Mouse (Mus musculus): ENCODE data around the gene Wdfy2. TPM values are rescaled to one million over a fixed set of nuclear protein-coding genes. Genes with fewer than 3 reads are reported as not detected.
A peak's percentile ranks its signal among the peaks of the same experiment; 100 is the strongest.

Wdfy2 gene
- polyA plus RNA-seq, 1 experiment from 2014 or later = 7.6 TPM

- no peaks in the 10 kb centered on the region for H3K27me3 ChIP-seq (replicated peaks; ENCODE audit: control insufficient read depth, insufficient read depth, low read length)
- no peak overlapping the region for H3K4me3 ChIP-seq (ENCODE audit: low read depth, low read length)
- H3K27ac ChIP-seq (ENCODE audit: low read depth) = no peak overlapping the region
- H3K9me3 ChIP-seq (ENCODE audit: control insufficient read depth, low read length) = 0 out of 2 replicates have a peak, but pooled peaks cover 4% of the 10 kb centered on the region
- ATAC-seq (replicated peaks; ENCODE audit: low FRiP score, low TSS enrichment, low read depth) (no peak), DNase-seq (ENCODE audit: low spot score) (no peak)
- H3K4me2 ChIP-seq (ENCODE audit: low read length) = no peak overlapping the region
- 74% methylated on average over 5 of the region's 5 CpGs for WGBS
- no peaks in the 10 kb centered on the region; the same call in 1 of the 2 replicates for H3K36me3 ChIP-seq (ENCODE audit: control insufficient read depth, insufficient read depth, low read length)
- H3K9ac ChIP-seq (ENCODE audit: low read length) = no peak overlapping the region
- 0 out of 2 replicates have a peak, but pooled peaks cover 5% of the 10 kb centered on the region for H3K4me1 ChIP-seq (replicated peaks; ENCODE audit: control insufficient read depth, insufficient read depth, low read length)
Measured at GRCm38 (mm10) chr14:62937675-62938074, 100.2 kb downstream of the Wdfy2 start.

- 0 out of 2 replicates have a peak, but pooled peaks cover 5% of the 10 kb centered on the region for H3K4me1 ChIP-seq (replicated peaks; ENCODE audit: control insufficient read depth, insufficient read depth, low read length)
- no peak overlapping the region for H3K9ac ChIP-seq (ENCODE audit: low read length)
- 98% methylated on average over 3 of the region's 3 CpGs for WGBS
- ATAC-seq (replicated peaks; ENCODE audit: low FRiP score, low TSS enrichment, low read depth) = no peak
- H3K9me3 ChIP-seq (ENCODE audit: control insufficient read depth, low read length) = 0 out of 2 replicates have a peak, but pooled peaks cover 4% of the 10 kb centered on the region
- H3K27ac ChIP-seq (ENCODE audit: low read depth) = no peak overlapping the region
- H3K4me2 ChIP-seq (ENCODE audit: low read length) = no peak overlapping the region
- H3K36me3 ChIP-seq (ENCODE audit: control insufficient read depth, insufficient read depth, low read length) = peaks cover 5% of the 10 kb centered on the region; the same call in 1 of the 2 replicates
- no peak overlapping the region for H3K4me3 ChIP-seq (ENCODE audit: low read depth, low read length)
- DNase-seq (ENCODE audit: low spot score) = no peak
- no peaks in the 10 kb centered on the region for H3K27me3 ChIP-seq (replicated peaks; ENCODE audit: control insufficient read depth, insufficient read depth, low read length)
Measured at GRCm38 (mm10) chr14:62939435-62939834, 102.0 kb downstream of the Wdfy2 start.

GRCm38 (mm10) chr14:62940383-62941074 lies 103.1 kb downstream of the Wdfy2 start:
- DNase-seq (ENCODE audit: low spot score) (no peak), ATAC-seq (replicated peaks; ENCODE audit: low FRiP score, low TSS enrichment, low read depth) (no peak)
- no peak overlapping the region for H3K4me2 ChIP-seq (ENCODE audit: low read length)

GRCm38 (mm10) chr14:62946794-62947193 lies 109.3 kb downstream of the Wdfy2 start:
- H3K9me3 ChIP-seq (ENCODE audit: control insufficient read depth, low read length) = no peaks in the 10 kb centered on the region
- ATAC-seq (replicated peaks; ENCODE audit: low FRiP score, low TSS enrichment, low read depth) (no peak), DNase-seq (ENCODE audit: low spot score) (no peak)
- H3K4me2 ChIP-seq (ENCODE audit: low read length) = no peak overlapping the region
- no peak overlapping the region for H3K4me3 ChIP-seq (ENCODE audit: low read depth, low read length)
- no peaks in the 10 kb centered on the region for H3K4me1 ChIP-seq (replicated peaks; ENCODE audit: control insufficient read depth, insufficient read depth, low read length)
- no peak overlapping the region for H3K27ac ChIP-seq (ENCODE audit: low read depth)
- peaks cover 17% of the 10 kb centered on the region; the same call in 1 of the 2 replicates for H3K36me3 ChIP-seq (ENCODE audit: control insufficient read depth, insufficient read depth, low read length)
- WGBS = 95% methylated on average over 3 of the region's 3 CpGs
- no peak overlapping the region for H3K9ac ChIP-seq (ENCODE audit: low read length)
- H3K27me3 ChIP-seq (replicated peaks; ENCODE audit: control insufficient read depth, insufficient read depth, low read length) = no peaks in the 10 kb centered on the region

More at GRCm38 (mm10) chr14:62940383-62941074, 103.1 kb downstream of the Wdfy2 start:
- H3K4me1 ChIP-seq (replicated peaks; ENCODE audit: control insufficient read depth, insufficient read depth, low read length) = 0 out of 2 replicates have a peak, but pooled peaks cover 5% of the 10 kb centered on the region
- 0 out of 2 replicates have a peak, but pooled peaks cover 10% of the 10 kb centered on the region for H3K36me3 ChIP-seq (ENCODE audit: control insufficient read depth, insufficient read depth, low read length)
- 62% methylated on average over 14 of the region's 14 CpGs for WGBS
- H3K9me3 ChIP-seq (ENCODE audit: control insufficient read depth, low read length) = 0 out of 2 replicates have a peak, but pooled peaks cover 4% of the 10 kb centered on the region
- H3K9ac ChIP-seq (ENCODE audit: low read length) = no peak overlapping the region
- H3K4me3 ChIP-seq (ENCODE audit: low read depth, low read length) = no peak overlapping the region
- H3K27ac ChIP-seq (ENCODE audit: low read depth) = no peak overlapping the region
- no peaks in the 10 kb centered on the region for H3K27me3 ChIP-seq (replicated peaks; ENCODE audit: control insufficient read depth, insufficient read depth, low read length)

- Histone ChIP-seq H3K9me3 (ENCODE audit: control insufficient read depth, low read length) (no peaks in the 10 kb centered on the region), H3K4me2 (ENCODE audit: low read length) (no peak overlapping the region), H3K4me3 (ENCODE audit: low read depth, low read length) (no peak overlapping the region), H3K36me3 (ENCODE audit: control insufficient read depth, insufficient read depth, low read length) (peaks cover 31% of the 10 kb centered on the region), H3K9ac (ENCODE audit: low read length) (no peak overlapping the region), H3K27ac (ENCODE audit: low read depth) (no peak overlapping the region), H3K4me1 (replicated peaks; ENCODE audit: control insufficient read depth, insufficient read depth, low read length) (no peaks in the 10 kb centered on the region), H3K27me3 (replicated peaks; ENCODE audit: control insufficient read depth, insufficient read depth, low read length) (no peaks in the 10 kb centered on the region)
- DNase-seq (ENCODE audit: low spot score) (no peak), ATAC-seq (replicated peaks; ENCODE audit: low FRiP score, low TSS enrichment, low read depth) (no peak)
- WGBS = 83% methylated on average over 9 of the region's 9 CpGs
Measured at GRCm38 (mm10) chr14:62956091-62956490, 118.6 kb downstream of the Wdfy2 start.

GRCm38 (mm10) chr14:62963632-62964031 lies 126.2 kb downstream of the Wdfy2 start:
- 86% methylated on average over 4 of the region's 4 CpGs for WGBS
- Histone ChIP-seq H3K9me3 (ENCODE audit: control insufficient read depth, low read length) (no peaks in the 10 kb centered on the region), H3K27me3 (replicated peaks; ENCODE audit: control insufficient read depth, insufficient read depth, low read length) (no peaks in the 10 kb centered on the region), H3K27ac (ENCODE audit: low read depth) (no peak overlapping the region), H3K4me2 (ENCODE audit: low read length) (no peak overlapping the region), H3K9ac (ENCODE audit: low read length) (no peak overlapping the region), H3K36me3 (ENCODE audit: control insufficient read depth, insufficient read depth, low read length) (peaks cover 5% of the 10 kb centered on the region; the same call in 1 of the 2 replicates), H3K4me3 (ENCODE audit: low read depth, low read length) (no peak overlapping the region), H3K4me1 (replicated peaks; ENCODE audit: control insufficient read depth, insufficient read depth, low read length) (peaks cover 8% of the 10 kb centered on the region; the same call in 1 of the 2 replicates)
- ATAC-seq (replicated peaks; ENCODE audit: low FRiP score, low TSS enrichment, low read depth) (no peak), DNase-seq (ENCODE audit: low spot score) (no peak)

GRCm38 (mm10) chr14:62965342-62965741 lies 127.9 kb downstream of the Wdfy2 start:
- peak overlapping the region; percentile 52; the same call in 1 of the 2 replicates for H3K4me2 ChIP-seq (ENCODE audit: low read length)
- no peak overlapping the region for H3K9ac ChIP-seq (ENCODE audit: low read length)
- no peak overlapping the region for H3K4me3 ChIP-seq (ENCODE audit: low read depth, low read length)
- H3K27me3 ChIP-seq (replicated peaks; ENCODE audit: control insufficient read depth, insufficient read depth, low read length) = no peaks in the 10 kb centered on the region
- DNase-seq (ENCODE audit: low spot score) (peak; percentile 50), ATAC-seq (replicated peaks; ENCODE audit: low FRiP score, low TSS enrichment, low read depth) (0 out of 2 replicates have a peak, but pooled peaks have one; percentile 32)
- WGBS = 81% methylated on average over 5 of the region's 5 CpGs
- H3K36me3 ChIP-seq (ENCODE audit: control insufficient read depth, insufficient read depth, low read length) = no peaks in the 10 kb centered on the region
- peaks cover 8% of the 10 kb centered on the region; the same call in 1 of the 2 replicates for H3K4me1 ChIP-seq (replicated peaks; ENCODE audit: control insufficient read depth, insufficient read depth, low read length)
- H3K9me3 ChIP-seq (ENCODE audit: control insufficient read depth, low read length) = no peaks in the 10 kb centered on the region
- H3K27ac ChIP-seq (ENCODE audit: low read depth) = no peak overlapping the region

GRCm38 (mm10) chr14:62965811-62966520 lies 128.5 kb downstream of the Wdfy2 start:
- H3K27ac ChIP-seq (ENCODE audit: low read depth) = no peak overlapping the region
- H3K9me3 ChIP-seq (ENCODE audit: control insufficient read depth, low read length) = no peaks in the 10 kb centered on the region
- DNase-seq (ENCODE audit: low spot score) (peak; percentile 59), ATAC-seq (replicated peaks; ENCODE audit: low FRiP score, low TSS enrichment, low read depth) (no peak)
- H3K4me2 ChIP-seq (ENCODE audit: low read length) = peak overlapping the region; percentile 52
- no peaks in the 10 kb centered on the region for H3K36me3 ChIP-seq (ENCODE audit: control insufficient read depth, insufficient read depth, low read length)
- WGBS = 15% methylated on average over 15 of the region's 15 CpGs
- peaks cover 8% of the 10 kb centered on the region; the same call in 1 of the 2 replicates for H3K4me1 ChIP-seq (replicated peaks; ENCODE audit: control insufficient read depth, insufficient read depth, low read length)
- H3K9ac ChIP-seq (ENCODE audit: low read length) = peak overlapping the region; percentile 3; the same call in 1 of the 2 replicates
- H3K27me3 ChIP-seq (replicated peaks; ENCODE audit: control insufficient read depth, insufficient read depth, low read length) = no peaks in the 10 kb centered on the region
- H3K4me3 ChIP-seq (ENCODE audit: low read depth, low read length) = peak overlapping the region; percentile 18
